Mouse (Mus musculus): ENCODE results near the gene Oaz3. TPM values are rescaled to one million over a fixed set of nuclear protein-coding genes. Genes with fewer than 3 reads are reported as not detected.

Gene Oaz3
- polyA plus RNA-seq, 1 experiment from 2014 or later: 0.23 TPM

DNA sequence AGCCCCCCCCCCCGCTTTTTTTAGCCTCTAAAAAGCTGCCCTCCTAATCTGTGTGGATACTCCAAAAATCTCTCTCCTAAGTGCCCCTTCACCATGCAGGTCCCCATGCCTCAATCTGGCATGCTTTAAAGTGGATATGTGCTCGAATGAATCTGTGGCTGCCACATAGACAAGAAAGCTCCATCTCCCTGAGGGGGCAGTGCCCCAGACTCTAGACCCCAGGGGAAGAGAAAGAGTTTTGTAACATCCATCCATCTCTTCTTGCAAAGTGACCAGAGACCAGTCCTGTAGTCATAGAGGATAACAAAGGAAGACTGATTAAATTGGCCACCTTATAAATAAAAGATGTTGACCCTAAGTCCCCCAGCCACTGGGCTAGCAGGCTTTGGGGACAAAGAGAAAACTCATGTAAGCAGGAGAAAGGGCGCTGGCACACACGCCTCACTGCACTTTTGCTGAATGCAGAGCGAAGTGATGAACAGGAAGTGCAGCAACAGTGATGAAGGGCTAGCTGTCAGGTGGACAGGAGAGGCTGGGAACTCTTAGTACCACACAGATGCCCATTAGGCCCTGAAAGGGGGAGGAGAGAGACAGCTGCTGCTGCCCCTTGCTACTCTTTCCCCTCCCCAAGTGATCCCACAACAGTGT lies 43.9 kb downstream of the Oaz3 start:
- no peaks in the 10 kb centered on the region for H3K36me3 ChIP-seq
- H3K27me3 ChIP-seq: peaks cover 79% of the 10 kb centered on the region
- no peak overlapping the region for H3K27ac ChIP-seq
- H3K4me2 ChIP-seq: no peak overlapping the region
- ATAC-seq (replicated peaks; ENCODE audit: insufficient number of reproducible peaks, insufficient read depth, low FRiP score, low read depth): no peak
- H3K9ac ChIP-seq: no peak overlapping the region
- no peaks in the 10 kb centered on the region for H3K9me3 ChIP-seq (replicated peaks)
- H3K4me1 ChIP-seq (replicated peaks): peaks cover 12% of the 10 kb centered on the region
- H3K4me3 ChIP-seq: no peak overlapping the region
- WGBS: 45% methylated on average over 5 of the region's 5 CpGs

DNA sequence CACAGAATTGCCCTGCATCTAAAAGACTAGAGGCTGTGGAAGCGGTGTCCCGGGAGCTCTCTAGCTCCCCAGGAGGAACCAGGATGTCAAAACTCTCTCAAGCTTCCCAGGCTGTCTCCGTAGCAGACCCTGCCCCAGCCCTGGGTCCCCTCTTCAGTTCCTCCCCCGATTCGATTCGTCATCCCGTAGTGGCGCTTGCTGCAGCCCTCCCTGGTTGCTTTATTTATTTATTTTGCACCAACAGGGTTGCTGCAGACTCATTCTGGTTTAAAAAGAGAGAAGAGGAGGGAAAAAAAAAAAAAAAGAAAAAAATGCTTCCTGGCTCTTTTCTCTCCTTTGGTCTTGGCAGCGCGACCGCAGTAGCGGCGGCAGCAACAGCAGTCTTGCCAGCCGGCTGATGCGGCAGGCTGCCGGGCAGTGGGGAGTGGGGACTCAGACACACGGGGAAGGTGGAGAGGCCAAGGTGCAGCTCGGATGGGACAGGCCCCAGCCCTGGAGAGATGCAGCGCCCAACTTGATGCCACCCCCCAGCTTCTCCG lies 44.7 kb downstream of the Oaz3 start:
- 3% methylated on average over 20 of the region's 20 CpGs for WGBS
- peaks cover 73% of the 10 kb centered on the region for H3K27me3 ChIP-seq
- no peak overlapping the region for H3K27ac ChIP-seq
- H3K9ac ChIP-seq: no peak overlapping the region
- H3K36me3 ChIP-seq: no peaks in the 10 kb centered on the region
- H3K9me3 ChIP-seq (replicated peaks): no peaks in the 10 kb centered on the region
- peak overlapping the region; percentile 59 for H3K4me2 ChIP-seq
- ATAC-seq (replicated peaks; ENCODE audit: insufficient number of reproducible peaks, insufficient read depth, low FRiP score, low read depth): no peak
- peak overlapping the region; percentile 33 for H3K4me3 ChIP-seq
- peaks cover 11% of the 10 kb centered on the region for H3K4me1 ChIP-seq (replicated peaks)

DNA sequence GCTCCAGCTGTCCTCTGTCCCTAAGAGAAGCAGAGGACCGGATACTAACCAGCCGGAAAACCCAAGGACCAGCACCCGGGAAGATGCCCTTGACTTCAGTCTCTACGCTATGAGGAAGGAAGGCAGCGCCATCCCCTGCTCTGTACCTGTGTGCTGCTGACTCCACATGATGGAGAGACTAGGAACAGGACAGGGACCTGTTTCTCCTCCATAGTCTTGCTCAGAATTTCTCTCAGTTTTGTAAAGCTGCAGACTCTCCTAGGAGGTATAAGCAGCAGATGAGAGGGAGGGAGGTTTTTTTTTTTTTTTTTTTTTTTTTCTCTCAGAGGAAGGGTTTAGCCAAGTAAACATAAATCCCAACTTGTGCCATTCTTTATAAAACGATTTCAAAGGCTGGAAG lies 45.5 kb downstream of the Oaz3 start, which contains the start of gene Lingo4:
TSS of gene Lingo4 (plus strand) at position 301 of the 400 bp plus-strand sequence.
- H3K4me3 ChIP-seq: peak within 1 kb of the TSS; percentile 33
- peaks cover 9% of the 10 kb centered on the region for H3K4me1 ChIP-seq (replicated peaks)
- H3K27me3 ChIP-seq: peaks cover 65% of the 10 kb centered on the region
- no peaks in the 10 kb centered on the region for H3K36me3 ChIP-seq
- ATAC-seq (replicated peaks; ENCODE audit: insufficient number of reproducible peaks, insufficient read depth, low FRiP score, low read depth): no peak
- peak within 1 kb of the TSS; percentile 59 for H3K4me2 ChIP-seq
- H3K27ac ChIP-seq: no peak within 1 kb of the TSS
- H3K9ac ChIP-seq: no peak within 1 kb of the TSS
- WGBS: 60% methylated on average over 6 of the region's 6 CpGs
- no peaks in the 10 kb centered on the region for H3K9me3 ChIP-seq (replicated peaks)

DNA sequence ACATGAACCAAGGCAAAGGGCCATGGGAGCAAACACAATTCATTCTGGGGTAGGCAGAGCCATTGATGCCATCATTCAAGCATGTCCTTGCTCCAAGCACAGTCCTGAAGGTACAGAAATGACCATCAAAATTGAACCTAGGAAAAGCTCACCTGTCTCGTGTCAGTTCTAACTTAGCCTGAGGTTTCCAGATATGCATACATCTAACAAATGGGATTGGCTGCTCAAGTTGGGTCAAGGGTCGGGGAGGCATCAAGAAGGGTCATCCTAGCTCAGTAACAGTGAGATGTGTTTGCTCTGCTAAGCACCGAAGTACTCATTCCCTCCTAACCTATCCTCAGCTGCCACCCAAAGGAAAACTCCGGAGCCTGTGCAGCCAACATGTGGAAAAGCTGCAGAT lies 46.9 kb downstream of the Oaz3 start:
- Histone ChIP-seq H3K9me3 (replicated peaks) (no peaks in the 10 kb centered on the region), H3K9ac (no peak overlapping the region), H3K4me2 (no peak overlapping the region), H3K4me3 (no peak overlapping the region), H3K27me3 (peaks cover 52% of the 10 kb centered on the region), H3K27ac (no peak overlapping the region), H3K4me1 (replicated peaks) (peaks cover 9% of the 10 kb centered on the region), H3K36me3 (no peaks in the 10 kb centered on the region)
- ATAC-seq (replicated peaks; ENCODE audit: insufficient number of reproducible peaks, insufficient read depth, low FRiP score, low read depth): no peak
- WGBS: 72% methylated on average over 4 of the region's 4 CpGs

DNA sequence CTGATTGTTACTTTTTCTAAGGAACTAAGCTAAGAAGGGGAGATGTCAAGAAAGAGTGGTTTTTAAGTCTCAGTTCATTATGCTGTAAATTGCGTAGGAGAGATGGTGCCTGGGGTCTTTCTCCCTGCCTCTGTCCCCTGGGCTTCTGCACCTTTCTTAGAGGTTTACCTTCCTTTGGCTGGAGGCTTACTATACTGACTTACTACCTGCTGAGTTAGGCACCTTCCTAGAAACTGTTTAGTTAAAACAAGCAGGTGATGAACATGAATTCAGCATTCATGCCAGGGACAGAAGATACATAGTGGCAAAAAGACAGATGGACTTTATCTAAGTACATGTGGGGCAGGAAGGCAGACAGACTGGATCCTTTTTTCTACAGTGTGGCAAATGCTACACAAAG lies 47.4 kb downstream of the Oaz3 start:
- Histone ChIP-seq H3K4me1 (replicated peaks) (peaks cover 9% of the 10 kb centered on the region), H3K9me3 (replicated peaks) (no peaks in the 10 kb centered on the region), H3K27me3 (peaks cover 46% of the 10 kb centered on the region), H3K27ac (no peak overlapping the region), H3K36me3 (no peaks in the 10 kb centered on the region), H3K9ac (no peak overlapping the region), H3K4me3 (no peak overlapping the region), H3K4me2 (no peak overlapping the region)
- no peak for ATAC-seq (replicated peaks; ENCODE audit: insufficient number of reproducible peaks, insufficient read depth, low FRiP score, low read depth)
- WGBS: 69% methylated on average over 1 of the region's 1 CpGs

DNA sequence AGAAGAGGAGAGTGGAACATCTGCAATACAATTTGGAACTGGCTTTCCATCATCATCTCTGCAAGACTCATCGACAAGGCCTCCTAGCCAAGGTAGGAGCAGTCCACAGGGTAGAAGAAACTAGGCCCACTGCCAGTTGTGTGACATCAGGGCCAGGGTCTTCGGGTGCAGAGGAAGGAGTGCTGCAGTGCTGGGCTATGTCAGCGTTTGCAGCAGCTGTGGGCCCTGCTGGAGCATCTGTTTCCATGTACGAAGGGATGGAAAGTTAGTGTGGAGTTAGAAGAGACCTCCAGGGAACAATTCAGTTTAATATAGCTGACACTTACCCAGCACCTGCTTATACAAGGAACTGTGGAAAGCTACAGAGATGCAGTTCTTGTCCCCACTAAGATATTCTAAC lies 50.7 kb downstream of the Oaz3 start:
- H3K4me3 ChIP-seq: no peak overlapping the region
- H3K27ac ChIP-seq: no peak overlapping the region
- H3K4me1 ChIP-seq (replicated peaks): no peaks in the 10 kb centered on the region
- 67% methylated on average over 4 of the region's 4 CpGs for WGBS
- H3K36me3 ChIP-seq: no peaks in the 10 kb centered on the region
- no peak for ATAC-seq (replicated peaks; ENCODE audit: insufficient number of reproducible peaks, insufficient read depth, low FRiP score, low read depth)
- peaks cover 15% of the 10 kb centered on the region for H3K27me3 ChIP-seq
- no peaks in the 10 kb centered on the region for H3K9me3 ChIP-seq (replicated peaks)
- H3K4me2 ChIP-seq: no peak overlapping the region
- H3K9ac ChIP-seq: no peak overlapping the region

DNA sequence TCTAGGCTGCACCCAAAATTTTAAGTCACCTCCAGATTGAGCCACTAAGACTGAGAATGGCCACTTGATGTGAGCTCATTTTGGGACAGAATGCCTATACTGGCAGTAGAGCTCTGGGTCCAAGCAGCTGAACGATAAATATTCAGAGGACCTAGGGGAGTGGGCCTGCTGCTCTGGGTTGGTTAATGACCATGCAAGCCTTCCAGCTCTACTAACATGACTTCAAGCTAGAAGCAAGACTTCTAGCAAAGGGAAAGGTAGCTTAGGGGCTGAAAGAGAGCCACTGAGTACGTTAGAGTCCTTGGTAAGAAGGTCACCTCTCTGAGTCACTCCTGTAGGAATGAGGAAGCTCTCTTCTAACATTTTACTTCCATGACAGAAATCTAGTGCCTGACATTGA lies 51.6 kb downstream of the Oaz3 start:
- Histone ChIP-seq H3K9ac (no peak overlapping the region), H3K9me3 (replicated peaks) (no peaks in the 10 kb centered on the region), H3K4me2 (no peak overlapping the region), H3K36me3 (no peaks in the 10 kb centered on the region), H3K4me3 (no peak overlapping the region), H3K4me1 (replicated peaks) (no peaks in the 10 kb centered on the region), H3K27me3 (peaks cover 6% of the 10 kb centered on the region), H3K27ac (no peak overlapping the region)
- 79% methylated on average over 2 of the region's 2 CpGs for WGBS
- ATAC-seq (replicated peaks; ENCODE audit: insufficient number of reproducible peaks, insufficient read depth, low FRiP score, low read depth): no peak

DNA sequence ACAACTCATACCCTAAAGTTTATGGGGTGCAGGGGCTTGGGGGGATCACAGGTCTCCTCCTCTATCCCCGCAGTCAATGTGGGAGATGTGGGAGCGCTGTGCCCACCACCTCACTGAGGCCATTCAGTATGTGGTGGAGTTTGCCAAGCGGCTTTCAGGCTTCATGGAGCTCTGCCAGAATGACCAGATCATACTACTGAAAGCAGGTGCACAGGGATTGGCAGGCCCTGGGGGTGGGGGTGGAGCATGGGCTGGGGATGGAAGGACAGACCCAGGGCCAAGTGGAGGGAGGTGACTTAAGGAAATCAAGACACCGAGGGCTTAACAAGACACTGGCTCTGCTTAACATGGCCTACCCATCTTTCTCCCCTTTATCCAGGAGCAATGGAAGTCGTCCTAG lies 52.7 kb downstream of the Oaz3 start:
- no peak overlapping the region for H3K4me2 ChIP-seq
- 81% methylated on average over 5 of the region's 5 CpGs for WGBS

DNA sequence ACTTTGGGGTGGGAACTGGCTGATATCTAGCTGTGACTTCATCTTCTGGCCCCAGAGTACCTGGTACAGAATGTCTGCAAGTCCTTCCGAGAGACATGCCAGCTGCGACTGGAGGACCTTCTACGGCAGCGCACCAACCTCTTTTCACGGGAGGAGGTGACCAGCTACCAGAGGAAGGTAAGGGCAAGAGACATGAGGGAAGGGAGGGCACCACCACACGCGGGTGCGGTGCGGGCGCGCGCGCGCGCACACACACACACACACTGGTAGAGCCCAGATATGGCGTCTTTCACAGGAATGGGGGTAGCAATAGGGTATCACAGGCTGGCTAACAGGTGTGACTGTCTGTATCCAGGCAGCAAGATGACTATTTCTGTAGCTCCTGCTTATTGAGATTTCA lies 54.3 kb downstream of the Oaz3 start:
- no peak overlapping the region for H3K9ac ChIP-seq
- H3K36me3 ChIP-seq: no peaks in the 10 kb centered on the region
- WGBS: 87% methylated on average over 16 of the region's 16 CpGs
- H3K27ac ChIP-seq: no peak overlapping the region
- no peaks in the 10 kb centered on the region; the same call in 1 of the 2 replicates for H3K27me3 ChIP-seq
- no peaks in the 10 kb centered on the region for H3K4me1 ChIP-seq (replicated peaks)
- ATAC-seq (replicated peaks; ENCODE audit: insufficient number of reproducible peaks, insufficient read depth, low FRiP score, low read depth): no peak
- no peak overlapping the region for H3K4me2 ChIP-seq
- no peak overlapping the region for H3K4me3 ChIP-seq
- no peaks in the 10 kb centered on the region for H3K9me3 ChIP-seq (replicated peaks)

More for the DNA sequence above, 52.7 kb downstream of the Oaz3 start:
- H3K9me3 ChIP-seq (replicated peaks): no peaks in the 10 kb centered on the region
- no peaks in the 10 kb centered on the region for H3K4me1 ChIP-seq (replicated peaks)
- no peaks in the 10 kb centered on the region for H3K36me3 ChIP-seq
- no peak overlapping the region for H3K9ac ChIP-seq
- no peak overlapping the region for H3K27ac ChIP-seq
- no peaks in the 10 kb centered on the region; the same call in 1 of the 2 replicates for H3K27me3 ChIP-seq
- ATAC-seq (replicated peaks; ENCODE audit: insufficient number of reproducible peaks, insufficient read depth, low FRiP score, low read depth): no peak
- no peak overlapping the region for H3K4me3 ChIP-seq

DNA sequence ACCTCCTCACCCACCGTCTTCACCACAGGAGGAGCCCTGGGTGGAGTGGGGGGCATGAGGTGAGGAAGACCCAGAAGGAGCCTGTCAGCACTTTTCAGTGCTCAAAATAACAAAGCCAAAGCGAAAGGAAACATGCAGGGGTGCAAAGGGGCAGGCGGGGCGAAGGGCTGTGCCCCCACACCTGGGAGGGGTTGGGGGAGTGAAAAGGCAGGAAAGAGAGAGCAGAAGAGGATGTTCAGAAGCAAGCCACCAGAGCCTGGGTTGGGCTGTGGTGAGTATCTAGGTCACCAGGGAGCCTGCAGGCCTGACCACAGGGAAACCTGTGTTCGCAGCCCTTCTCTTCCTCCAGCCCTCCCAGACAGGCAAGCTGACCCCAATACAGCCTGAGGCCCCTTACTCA lies 55.7 kb downstream of the Oaz3 start:
- no peaks in the 10 kb centered on the region for H3K36me3 ChIP-seq
- WGBS: 57% methylated on average over 5 of the region's 5 CpGs
- no peaks in the 10 kb centered on the region; the same call in 1 of the 2 replicates for H3K27me3 ChIP-seq
- no peaks in the 10 kb centered on the region for H3K4me1 ChIP-seq (replicated peaks)
- no peak overlapping the region for H3K9ac ChIP-seq
- H3K4me2 ChIP-seq: no peak overlapping the region
- H3K4me3 ChIP-seq: no peak overlapping the region
- H3K27ac ChIP-seq: no peak overlapping the region
- no peaks in the 10 kb centered on the region for H3K9me3 ChIP-seq (replicated peaks)
- no peak for ATAC-seq (replicated peaks; ENCODE audit: insufficient number of reproducible peaks, insufficient read depth, low FRiP score, low read depth)

DNA sequence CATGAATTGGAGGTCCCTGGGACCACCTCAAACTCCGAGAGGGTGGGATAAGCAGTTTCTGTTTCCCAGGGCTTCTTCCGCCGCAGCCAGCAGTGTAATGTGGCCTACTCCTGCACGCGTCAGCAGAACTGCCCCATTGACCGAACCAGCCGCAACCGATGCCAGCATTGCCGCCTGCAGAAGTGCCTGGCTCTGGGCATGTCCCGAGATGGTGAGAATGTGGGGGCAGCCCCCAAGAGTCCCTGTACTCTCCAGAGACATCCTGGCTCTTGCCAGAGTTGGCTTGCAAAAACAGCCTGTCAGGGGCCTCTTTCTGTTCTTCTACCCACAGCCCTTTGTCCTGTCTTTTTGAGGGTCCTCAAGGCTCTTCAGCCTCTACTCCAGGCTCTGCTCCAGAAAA lies 56.3 kb downstream of the Oaz3 start:
- Histone ChIP-seq H3K4me2 (no peak overlapping the region), H3K27me3 (no peaks in the 10 kb centered on the region; the same call in 1 of the 2 replicates), H3K4me1 (replicated peaks) (no peaks in the 10 kb centered on the region), H3K9me3 (replicated peaks) (no peaks in the 10 kb centered on the region), H3K27ac (no peak overlapping the region), H3K36me3 (no peaks in the 10 kb centered on the region), H3K4me3 (no peak overlapping the region), H3K9ac (no peak overlapping the region)
- 82% methylated on average over 10 of the region's 10 CpGs for WGBS
- no peak for ATAC-seq (replicated peaks; ENCODE audit: insufficient number of reproducible peaks, insufficient read depth, low FRiP score, low read depth)

DNA sequence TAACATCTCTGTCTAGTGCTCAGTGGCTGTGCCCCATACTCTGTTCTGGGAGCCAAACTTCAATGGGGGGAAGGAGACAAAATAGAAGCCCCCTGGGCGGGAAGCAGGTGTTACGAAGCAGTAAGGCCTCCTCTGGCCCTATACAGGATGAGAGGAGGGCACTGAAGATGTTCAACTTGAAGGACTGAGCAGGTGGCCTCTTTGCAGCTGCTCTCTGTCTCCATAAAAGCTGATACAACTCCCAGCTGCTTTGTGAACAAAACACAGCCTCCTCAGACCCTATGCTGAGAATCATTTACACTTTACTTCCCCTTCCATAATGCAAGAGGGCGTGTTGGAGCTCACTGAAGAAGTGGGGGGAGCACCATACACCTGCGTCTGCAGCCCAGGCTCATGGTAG lies 57.0 kb downstream of the Oaz3 start:
- no peaks in the 10 kb centered on the region for H3K36me3 ChIP-seq
- H3K27ac ChIP-seq: no peak overlapping the region
- no peaks in the 10 kb centered on the region for H3K9me3 ChIP-seq (replicated peaks)
- no peak overlapping the region for H3K9ac ChIP-seq
- ATAC-seq (replicated peaks; ENCODE audit: insufficient number of reproducible peaks, insufficient read depth, low FRiP score, low read depth): no peak
- H3K27me3 ChIP-seq: no peaks in the 10 kb centered on the region; the same call in 1 of the 2 replicates
- no peaks in the 10 kb centered on the region for H3K4me1 ChIP-seq (replicated peaks)
- no peak overlapping the region for H3K4me2 ChIP-seq
- WGBS: 50% methylated on average over 4 of the region's 4 CpGs
- no peak overlapping the region for H3K4me3 ChIP-seq

Data from heart, embryonic 15.5 days (tissue).